In the genomic region with DNA sequence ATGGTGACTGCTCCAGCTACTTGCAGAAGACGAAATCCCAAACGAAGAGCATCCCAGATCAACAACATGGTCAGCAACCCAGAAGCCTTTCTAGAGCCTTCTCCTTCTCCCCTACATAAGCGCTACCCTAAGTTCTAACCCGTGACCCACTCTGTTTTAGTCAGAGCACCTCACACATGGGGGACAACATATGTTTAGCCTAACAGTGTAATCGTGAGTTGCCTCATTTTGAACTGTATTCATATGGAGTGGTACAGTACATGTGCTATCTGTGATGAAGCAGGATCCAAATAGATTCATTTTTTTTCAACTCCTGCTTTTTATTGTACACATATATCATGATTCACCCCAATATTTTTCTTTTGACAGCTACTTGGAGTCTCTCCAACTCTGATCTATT, we compare ENCODE assay signal across 18 mouse cellular contexts.
DNase-seq lines count a peak whose midpoint lies in the region; ATAC-seq and TF ChIP-seq lines count a peak whose summit lies in the region.
"Had no signal": no experiment of that assay in that cellular context is flagged by ENCODE, and none has a peak within 500 bp of the region (broad histone marks: within the 10 kb centered on the region; RNA-seq: fewer than 3 reads in every experiment).

No protein-coding gene starts in this region.

- H3K4me1 ChIP-seq in hindbrain, embryonic 15.5 days (replicated peaks) = peaks cover 12% of the 10 kb centered on the region
- peaks cover 11% of the 10 kb centered on the region for H3K4me1 ChIP-seq in hindbrain, embryonic 13.5 days (replicated peaks)
- H3K4me1 ChIP-seq in bone marrow, adult 2 months (ENCODE audit: control insufficient read depth, insufficient read depth, low read length) = no peaks in the 10 kb centered on the region
- H3K4me1 ChIP-seq in erythroblast, embryonic 14.5 days (ENCODE audit: control insufficient read depth) = peaks cover 64% of the 10 kb centered on the region
- peaks cover 46% of the 10 kb centered on the region for H3K4me1 ChIP-seq in liver, embryonic 15.5 days (replicated peaks)

- DNase-seq in kidney, postnatal 25 days = no peak
- no peak for DNase-seq in layer of hippocampus, postnatal 10 days (ENCODE audit: low spot score in 2 of 2)
- DNase-seq: cerebellum, adult 9-11 months; gastrocnemius, adult 2 months; kidney, adult 2 months; kidney, postnatal 10 days; right cerebral cortex, adult 18-20 months had no signal

- H3K9me3 ChIP-seq in hindbrain, embryonic 15.5 days = no peaks in the 10 kb centered on the region
- H3K9me3 ChIP-seq in hindbrain, embryonic 13.5 days = no peaks in the 10 kb centered on the region
- H3K9me3 ChIP-seq in erythroblast, embryonic 14.5 days (ENCODE audit: control insufficient read depth, low read length) = no peaks in the 10 kb centered on the region
- H3K9me3 ChIP-seq in liver, embryonic 15.5 days (replicated peaks) = no peaks in the 10 kb centered on the region
- H3K9me3 ChIP-seq: embryonic facial prominence, embryonic 12.5 days; heart, embryonic 12.5 days; limb, embryonic 13.5 days; midbrain, embryonic 13.5 days; neural tube, embryonic 13.5 days had no signal

- no peak overlapping the region for H3K4me3 ChIP-seq in hindbrain, embryonic 15.5 days
- H3K4me3 ChIP-seq in hindbrain, embryonic 13.5 days = no peak overlapping the region
- H3K4me3 ChIP-seq in bone marrow, adult 2 months (replicated peaks; ENCODE audit: control insufficient read depth, low read depth, low read length) = no peak overlapping the region
- peak overlapping the region; percentile 37 for H3K4me3 ChIP-seq in erythroblast, embryonic 14.5 days (replicated peaks)
- H3K4me3 ChIP-seq in liver, embryonic 15.5 days (replicated peaks) = peak overlapping the region; percentile 20
- H3K4me3 ChIP-seq: embryonic facial prominence, embryonic 12.5 days; gastrocnemius, adult 2 months; heart, embryonic 12.5 days; limb, embryonic 13.5 days; midbrain, embryonic 13.5 days; neural tube, embryonic 13.5 days had no signal

- H3K27ac ChIP-seq in hindbrain, embryonic 15.5 days (replicated peaks) = peak overlapping the region; percentile 10; the same call in 1 of the 2 replicates
- H3K27ac ChIP-seq in hindbrain, embryonic 13.5 days = no peak overlapping the region
- peak overlapping the region; percentile 40 for H3K27ac ChIP-seq in bone marrow, adult 2 months (ENCODE audit: control insufficient read depth, insufficient read depth, low read depth, low read length, poor library complexity)
- peak overlapping the region; percentile 91 for H3K27ac ChIP-seq in liver, embryonic 15.5 days (replicated peaks)
- H3K27ac ChIP-seq: embryonic facial prominence, embryonic 12.5 days; gastrocnemius, adult 2 months; limb, embryonic 13.5 days; midbrain, embryonic 13.5 days; neural tube, embryonic 13.5 days had no signal

- H3K27me3 ChIP-seq in hindbrain, embryonic 15.5 days = no peaks in the 10 kb centered on the region
- H3K27me3 ChIP-seq in hindbrain, embryonic 13.5 days = no peaks in the 10 kb centered on the region
- H3K27me3 ChIP-seq in erythroblast, embryonic 14.5 days (ENCODE audit: control insufficient read depth) = no peaks in the 10 kb centered on the region
- H3K27me3 ChIP-seq in liver, embryonic 15.5 days = no peaks in the 10 kb centered on the region
- H3K27me3 ChIP-seq: embryonic facial prominence, embryonic 12.5 days; heart, embryonic 12.5 days; midbrain, embryonic 13.5 days; neural tube, embryonic 13.5 days had no signal

- no peak for TF ChIP-seq POLR2A in bone marrow, adult 2 months (IDR thresholded peaks at IDR 0.05; ENCODE audit: borderline replicate concordance, control insufficient read depth, low read depth, low read length)

- H3K9ac ChIP-seq in hindbrain, embryonic 15.5 days = no peak overlapping the region
- H3K9ac ChIP-seq in hindbrain, embryonic 13.5 days = no peak overlapping the region
- H3K9ac ChIP-seq in liver, embryonic 15.5 days = no peak overlapping the region
- H3K9ac ChIP-seq: embryonic facial prominence, embryonic 12.5 days; heart, embryonic 12.5 days; limb, embryonic 13.5 days; midbrain, embryonic 13.5 days; neural tube, embryonic 13.5 days had no signal

- 85% methylated on average over 5 of the region's 5 CpGs for WGBS in hindbrain, embryonic 15.5 days
- WGBS in hindbrain, embryonic 13.5 days = 83% methylated on average over 5 of the region's 5 CpGs
- 74% methylated on average over 5 of the region's 5 CpGs for WGBS in bone marrow, adult 2 months
- WGBS in liver, embryonic 15.5 days (ENCODE audit: insufficient replicate concordance) = 63% methylated on average over 5 of the region's 5 CpGs

- no peak for TF ChIP-seq CTCF in bone marrow, adult 2 months (IDR thresholded peaks at IDR 0.05; ENCODE audit: control insufficient read depth, insufficient read depth, low read length)

- H3K36me3 ChIP-seq in hindbrain, embryonic 15.5 days = no peaks in the 10 kb centered on the region
- H3K36me3 ChIP-seq in hindbrain, embryonic 13.5 days = no peaks in the 10 kb centered on the region
- H3K36me3 ChIP-seq in erythroblast, embryonic 14.5 days (ENCODE audit: control insufficient read depth) = no peaks in the 10 kb centered on the region; the same call in 1 of the 2 replicates
- no peaks in the 10 kb centered on the region for H3K36me3 ChIP-seq in liver, embryonic 15.5 days (replicated peaks)
- H3K36me3 ChIP-seq: embryonic facial prominence, embryonic 12.5 days; heart, embryonic 12.5 days; limb, embryonic 13.5 days; midbrain, embryonic 13.5 days; neural tube, embryonic 13.5 days had no signal

- ATAC-seq in hindbrain, embryonic 15.5 days (ENCODE audit: low FRiP score, low read depth) = no peak
- no peak for ATAC-seq in hindbrain, embryonic 13.5 days (ENCODE audit: low FRiP score)
- ATAC-seq in liver, embryonic 15.5 days (ENCODE audit: insufficient read depth) = peak; percentile 41
- ATAC-seq: lung, postnatal 0 days had no signal

- no peak overlapping the region for H3K4me2 ChIP-seq in hindbrain, embryonic 15.5 days
- H3K4me2 ChIP-seq in hindbrain, embryonic 13.5 days = no peak overlapping the region
- H3K4me2 ChIP-seq in liver, embryonic 15.5 days = peak overlapping the region; percentile 61
- H3K4me2 ChIP-seq: embryonic facial prominence, embryonic 12.5 days; heart, embryonic 12.5 days; limb, embryonic 13.5 days; midbrain, embryonic 13.5 days; neural tube, embryonic 13.5 days had no signal

Comparison
In these comparisons a context has a peak if more than half of its experiments do, and no peak if none do; other contexts are left out.
1. H3K4me3 ChIP-seq: peak in erythroblast, embryonic 14.5 days (single experiment) and liver, embryonic 15.5 days (single experiment); none in hindbrain, embryonic 15.5 days (single experiment), hindbrain, embryonic 13.5 days (single experiment) and bone marrow, adult 2 months (single experiment).